Mouse (Mus musculus): ENCODE measurements around the gene Gskip. TPM values are rescaled to one million over a fixed set of nuclear protein-coding genes. Genes with fewer than 3 reads are reported as not detected.

The Gskip gene
- total RNA-seq (2021) = 10 to 100 TPM; 14.8 to 15.7 TPM
- long read RNA-seq, transcript Gskip-201 (3 exons, 2,720 nt) = major isoform, 16 of 22 reads
- long read RNA-seq, transcript Gskip-202 (2 exons, 1,064 nt) = minor isoform, 5 of 22 reads
- long read RNA-seq, partial matches to known transcripts = 0 of 22 reads
- long read RNA-seq, other reads (novel, unspliced or antisense) = 1 of 22 reads

DNA sequence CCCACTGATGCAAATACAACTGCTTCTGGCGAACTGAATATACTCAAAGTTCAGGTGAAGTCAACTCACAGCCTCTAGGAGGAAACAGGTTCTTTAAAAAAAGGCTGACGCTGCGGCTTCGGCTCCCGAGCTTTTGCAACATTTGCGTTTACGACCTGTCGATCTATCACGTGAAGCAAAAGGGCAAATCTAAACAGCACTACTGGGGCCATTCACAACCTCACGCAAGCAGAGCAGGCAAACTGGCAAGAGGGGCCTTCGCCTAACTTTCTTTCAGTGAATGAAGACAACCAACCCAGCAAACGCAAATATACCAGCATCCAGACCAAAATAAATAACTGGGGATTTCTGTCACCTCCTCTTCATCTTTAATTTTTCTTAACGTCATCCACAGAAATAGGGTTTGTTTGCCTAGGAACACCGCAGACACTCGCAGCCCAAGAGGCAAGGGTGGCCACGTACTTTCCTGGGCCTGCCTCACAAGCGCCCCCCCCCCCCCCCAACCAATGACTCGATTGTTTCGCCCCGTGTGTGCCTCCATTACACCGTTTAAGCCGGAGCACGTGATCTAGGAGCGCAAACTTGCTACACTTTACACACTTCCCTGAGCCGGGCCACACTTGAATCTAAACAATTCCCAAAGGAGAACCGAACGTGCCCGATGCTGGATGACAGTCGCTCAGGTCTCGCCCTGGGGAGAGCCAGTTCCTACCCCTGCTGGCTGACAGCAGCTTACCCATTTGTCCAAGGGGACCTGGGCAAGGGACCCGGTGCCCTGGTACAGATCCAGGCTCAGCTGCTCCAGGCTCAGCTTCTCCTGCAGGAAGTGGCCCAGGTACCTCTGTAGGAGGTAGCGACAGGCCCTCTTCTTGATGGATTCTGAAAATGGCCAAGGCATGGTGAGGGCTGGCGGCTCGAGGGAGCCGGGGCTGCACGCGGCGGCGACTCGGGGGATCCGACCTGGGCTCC lies at the start of gene Gskip:
TSS of gene Gskip (plus strand) at position 897 of the 969 bp plus-strand sequence.
- peak; percentile 45 to 59 for DNase-seq (ENCODE audit: low spot score in 2 of 2)

GRCm38 (mm10) chr12:105636551-105636950 lies 48.1 kb upstream of the Gskip start:
- no peak for DNase-seq (ENCODE audit: low spot score in 2 of 2)

- DNase-seq (ENCODE audit: low spot score in 2 of 2) = no peak
Observed at GRCm38 (mm10) chr12:105637554-105637953, 47.1 kb upstream of the Gskip start.

GRCm38 (mm10) chr12:105642770-105643321 lies 41.8 kb upstream of the Gskip start:
- no peak for DNase-seq (ENCODE audit: low spot score in 2 of 2)

DNA sequence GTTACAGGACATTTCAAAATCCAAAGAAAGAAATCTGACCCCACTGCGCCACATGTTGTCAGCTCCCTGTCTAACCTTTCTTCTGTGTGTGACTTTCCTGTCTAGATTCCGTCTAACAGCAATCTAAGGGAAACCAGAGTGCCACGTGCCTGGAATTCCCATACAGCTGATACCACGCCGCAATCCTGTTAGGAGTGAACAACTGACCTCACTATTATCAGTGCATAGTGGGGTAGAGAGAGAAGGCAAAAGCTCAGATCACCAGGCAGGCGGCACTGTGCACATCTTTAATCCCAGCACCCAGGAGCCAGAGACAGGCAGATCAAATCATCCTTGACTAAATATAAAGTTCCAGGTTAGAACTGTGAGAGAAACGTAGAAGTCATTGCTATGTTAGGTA lies 28.8 kb upstream of the Gskip start:
- no peak for DNase-seq (ENCODE audit: low spot score in 2 of 2)

GRCm38 (mm10) chr12:105676274-105676673 lies 8.4 kb upstream of the Gskip start:
- no peak for DNase-seq (ENCODE audit: low spot score in 2 of 2)

DNA sequence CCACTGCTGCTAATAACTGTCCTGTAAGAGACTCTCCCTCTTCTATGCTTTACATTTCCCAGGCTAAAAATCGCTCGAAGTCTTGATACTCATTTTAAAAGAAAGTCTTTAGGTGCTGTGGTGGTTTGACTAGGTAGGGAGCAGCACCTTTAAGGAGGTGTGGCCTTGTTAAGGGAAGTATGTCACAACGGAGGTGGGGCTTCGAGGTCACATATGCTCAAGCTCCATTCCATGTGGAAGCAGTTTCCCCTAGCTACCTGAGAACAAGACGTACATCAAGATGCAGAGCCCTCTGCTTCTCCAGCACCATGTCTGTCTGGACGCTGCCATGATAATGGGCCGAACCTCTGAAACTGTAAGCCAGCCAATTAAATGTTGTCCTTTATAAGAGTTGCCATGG lies 6.4 kb upstream of the Gskip start:
- no peak for DNase-seq (ENCODE audit: low spot score in 2 of 2)

DNA sequence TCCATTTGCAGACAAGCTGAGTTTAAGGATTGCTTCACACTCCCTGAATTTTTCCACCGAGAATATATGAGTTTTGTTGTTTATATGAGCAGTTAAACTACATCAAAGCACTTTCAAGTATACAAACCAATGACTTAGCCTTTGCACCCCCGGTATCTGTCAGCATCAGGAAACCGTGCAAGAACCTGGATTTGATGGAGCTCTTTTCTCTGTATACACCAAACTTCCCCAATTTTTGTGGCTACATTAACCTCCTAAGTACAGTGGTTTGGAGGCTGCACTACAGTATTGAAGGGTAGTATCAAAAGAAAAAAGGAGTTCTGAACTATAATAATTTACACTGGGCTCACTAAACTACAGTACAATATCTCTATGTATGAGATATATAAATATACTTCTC lies 5.9 kb upstream of the Gskip start:
- no peak for DNase-seq (ENCODE audit: low spot score in 2 of 2)

DNA sequence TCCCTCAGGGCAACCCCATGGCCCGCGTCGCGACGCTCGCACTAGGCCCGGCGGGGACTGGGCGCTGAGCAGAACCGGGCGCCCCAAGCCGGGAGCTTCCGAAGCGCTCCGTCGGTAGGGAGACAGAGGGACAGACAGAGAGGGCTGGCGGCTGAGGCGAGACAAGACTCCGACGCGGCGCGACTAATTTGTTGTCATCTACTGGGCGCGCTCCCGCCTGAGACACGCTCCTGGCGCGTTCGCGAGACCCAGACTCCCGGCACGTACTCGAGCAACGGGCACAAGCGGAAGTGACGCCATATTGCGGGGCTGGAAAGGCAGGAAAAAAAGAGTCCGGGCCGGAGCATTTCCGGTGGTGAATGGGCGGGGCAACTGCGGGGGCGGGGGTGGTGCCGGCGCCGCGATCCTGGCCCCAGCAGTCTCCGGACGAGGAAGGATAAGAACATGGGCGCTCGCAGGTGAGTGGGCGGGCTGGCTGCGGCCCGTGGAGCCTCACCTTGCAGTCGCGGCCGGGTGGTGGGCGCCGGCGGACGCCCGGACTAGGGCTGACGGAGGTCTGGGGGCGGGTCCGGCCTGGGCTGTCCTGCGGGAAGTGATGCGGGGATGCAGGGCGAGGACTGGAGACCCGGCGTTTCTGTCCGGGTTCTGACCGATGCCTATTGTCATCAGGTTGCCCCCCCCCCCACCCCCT lies 517 bp downstream of the Gskip start, which contains the start of gene Atg2b:
TSS of gene Atg2b (minus strand) at position 211 of the 691 bp plus-strand sequence.
- peak; percentile 96 to 97 for DNase-seq (ENCODE audit: low spot score in 2 of 2)

- no peak for DNase-seq (ENCODE audit: low spot score in 2 of 2)
Observed at GRCm38 (mm10) chr12:105686791-105687190, 2.2 kb downstream of the Gskip start.

GRCm38 (mm10) chr12:105687416-105687815 lies 2.8 kb downstream of the Gskip start:
- DNase-seq (ENCODE audit: low spot score in 2 of 2) = no peak

GRCm38 (mm10) chr12:105688546-105688945 lies 3.9 kb downstream of the Gskip start:
- no peak for DNase-seq (ENCODE audit: low spot score in 2 of 2)

DNA sequence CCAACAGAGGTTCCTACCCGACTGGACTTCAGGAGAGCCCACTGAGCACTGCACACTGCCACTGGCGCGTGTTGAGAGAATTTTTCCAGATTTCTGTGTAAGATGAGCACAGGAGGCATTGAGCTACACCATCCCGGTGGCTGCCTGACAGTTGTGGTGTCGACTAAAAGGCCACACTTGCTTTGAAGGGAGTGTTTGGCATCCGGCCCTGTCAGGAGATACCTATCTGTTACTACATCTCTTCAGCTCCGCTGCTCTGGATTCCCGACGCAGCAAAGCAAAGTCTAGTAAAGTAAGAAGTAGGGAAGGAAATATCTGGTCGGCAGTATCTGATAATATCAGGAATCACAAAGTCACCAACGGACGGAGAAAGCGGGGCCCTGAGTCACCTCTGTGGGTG lies 4.8 kb downstream of the Gskip start:
- DNase-seq (ENCODE audit: low spot score in 2 of 2) = no peak

GRCm38 (mm10) chr12:105694021-105694420 lies 9.4 kb downstream of the Gskip start:
- DNase-seq (ENCODE audit: low spot score in 2 of 2) = peak; percentile 26 to 44

GRCm38 (mm10) chr12:105695848-105696247 lies 11.2 kb downstream of the Gskip start:
- DNase-seq (ENCODE audit: low spot score in 2 of 2) = no peak

- DNase-seq (ENCODE audit: low spot score in 2 of 2) = no peak
Observed at GRCm38 (mm10) chr12:105697104-105697780, 12.6 kb downstream of the Gskip start.

GRCm38 (mm10) chr12:105700433-105700832 lies 15.8 kb downstream of the Gskip start:
- no peak for DNase-seq (ENCODE audit: low spot score in 2 of 2)

GRCm38 (mm10) chr12:105705799-105706487 lies 21.3 kb downstream of the Gskip start, which contains the start of gene Ak7:
Ak7 (plus strand) TSS chr12:105705976.
- DNase-seq (ENCODE audit: low spot score in 2 of 2) = peak; percentile 17 to 44

DNA sequence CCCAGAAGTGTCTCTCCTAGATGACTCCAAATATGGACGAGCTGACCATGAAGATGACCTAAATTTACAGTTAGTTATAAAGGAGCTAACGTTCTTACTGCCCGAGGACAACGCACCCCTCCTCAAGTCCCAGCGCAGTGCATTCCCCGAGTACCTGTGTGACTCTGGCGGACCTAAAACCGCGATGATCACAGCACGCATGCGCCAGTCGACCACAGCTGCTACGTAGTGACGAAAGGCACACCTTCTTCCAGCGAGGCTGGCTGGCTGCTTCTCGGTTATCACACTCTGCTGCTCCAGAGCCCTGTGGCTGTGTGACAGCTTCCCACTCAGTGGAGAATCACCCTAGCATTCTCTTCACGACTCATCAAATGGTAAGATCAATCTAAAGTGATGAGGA lies 34.0 kb downstream of the Gskip start:
- DNase-seq (ENCODE audit: low spot score in 2 of 2) = peak; percentile 15 to 21

DNA sequence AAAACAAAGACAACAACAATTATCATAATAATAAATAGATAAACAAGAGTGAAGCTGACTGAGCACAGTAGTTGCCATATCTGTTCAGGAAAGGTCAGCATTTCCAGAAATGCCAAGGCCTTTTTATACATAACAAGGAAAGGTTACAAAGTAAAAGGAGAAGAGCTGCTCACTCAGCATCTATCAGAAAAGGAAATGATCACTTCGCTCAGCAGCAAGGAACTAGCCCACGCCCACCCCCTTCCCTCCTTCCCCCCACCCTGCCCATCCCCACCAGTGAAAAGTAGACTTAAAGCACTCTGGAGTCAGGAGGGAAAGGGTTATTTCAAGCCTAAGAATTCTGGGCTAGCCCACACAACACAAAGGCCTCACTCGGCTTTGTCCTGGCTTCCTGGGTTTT lies 35.6 kb downstream of the Gskip start:
- DNase-seq (ENCODE audit: low spot score in 2 of 2) = no peak
